Comparison of ENCODE assay signal across 11 mouse cellular contexts in genomic region chr11:29549425-29549778, GRCm38 (mm10). TPM values are rescaled to one million over a fixed set of nuclear protein-coding genes. Genes with fewer than 3 reads are reported as not detected.
DNase-seq lines count a peak whose midpoint lies in the region; ATAC-seq and TF ChIP-seq lines count a peak whose summit lies in the region.
"Had no signal": no experiment of that assay in that cellular context is flagged by ENCODE, and none has a peak within 500 bp of the region (broad histone marks: within the 10 kb centered on the region; RNA-seq: fewer than 3 reads in every experiment).

No protein-coding gene starts in this region.

- TF ChIP-seq RAD21 in MEL (IDR thresholded peaks at IDR 0.05; ENCODE audit: low read depth, low read length), result no peak; the same call in 1 of the 2 replicates

- peak; percentile 17 for DNase-seq in heart, postnatal 4 days
- peak; percentile 86 for DNase-seq in 416B (ENCODE audit: low read depth)
- peak; percentile 95 for DNase-seq in MEL (ENCODE audit: low read depth, low spot score)
- no peak for DNase-seq in adrenal gland, adult (ENCODE audit: inconsistent age in 2 of 2, low spot score in 1 of 2)
- no peak for DNase-seq in adrenal gland, adult 2 months
- DNase-seq: cerebellum, adult 8-10 months; kidney, postnatal 10 days; right cerebral cortex, postnatal 14 days had no signal

- no peaks in the 10 kb centered on the region for H3K9me3 ChIP-seq in heart, embryonic 12.5 days (replicated peaks)
- H3K9me3 ChIP-seq in MEL (replicated peaks; ENCODE audit: insufficient read depth, low read length), result no peaks in the 10 kb centered on the region
- H3K9me3 ChIP-seq: embryonic facial prominence, embryonic 10.5 days had no signal

- no peak overlapping the region for H3K4me3 ChIP-seq in heart, embryonic 12.5 days
- H3K4me3 ChIP-seq in MEL (ENCODE audit: control insufficient read depth in 1 of 2, insufficient read depth in 1 of 2, low read depth in 2 of 2, low read length in 2 of 2) (peak overlapping the region; percentile 75 to 99; a peak in 3 of 4 replicates), macrophage (ENCODE audit: inconsistent target) (no peak overlapping the region)

- H3K79me2 ChIP-seq in MEL (ENCODE audit: control insufficient read depth, insufficient read depth, low read length, poor library complexity) (peaks cover 26% of the 10 kb centered on the region), macrophage (ENCODE audit: inconsistent target) (peaks cover 25% of the 10 kb centered on the region)

- peak; percentile 50 to 59; a peak in 3 of 4 replicates for TF ChIP-seq EP300 in MEL (IDR thresholded peaks at IDR 0.05; ENCODE audit: low read depth in 1 of 2, low read length in 2 of 2)

- peaks cover 14% of the 10 kb centered on the region for H3K4me1 ChIP-seq in heart, embryonic 12.5 days (replicated peaks)
- peaks cover 4 to 17% of the 10 kb centered on the region in 2 experiments for H3K4me1 ChIP-seq in MEL (ENCODE audit: control insufficient read depth in 1 of 2, insufficient read depth in 2 of 2, low read length in 2 of 2)

- H3K27ac ChIP-seq in heart, embryonic 12.5 days (ENCODE audit: poor library complexity, severe bottlenecking), result no peak overlapping the region
- H3K27ac ChIP-seq in MEL (ENCODE audit: control insufficient read depth, low read depth, low read length) (peak overlapping the region; percentile 92), macrophage (peak overlapping the region; percentile 94)

- TF ChIP-seq POLR2A in MEL (IDR thresholded peaks at IDR 0.05; ENCODE audit: control insufficient read depth in 1 of 2, insufficient read depth in 1 of 2, low read depth in 1 of 2, low read length in 2 of 2, poor library complexity in 1 of 2), result no peak

- no peak overlapping the region for H3K9ac ChIP-seq in heart, embryonic 12.5 days
- H3K9ac ChIP-seq in MEL (ENCODE audit: control insufficient read depth, low read depth, low read length, poor library complexity, severe bottlenecking), result peak overlapping the region; percentile 97

- TF ChIP-seq CTCF in MEL (IDR thresholded peaks at IDR 0.05 in 2 of 3, conservative IDR thresholded peaks at IDR 0.05 in 1 of 3; ENCODE audit: control insufficient read depth in 1 of 3, insufficient read depth in 1 of 3, low read depth in 2 of 3, low read length in 3 of 3, poor library complexity in 1 of 3, severe bottlenecking in 1 of 3), result no peak

- H3K27me3 ChIP-seq in heart, embryonic 12.5 days (replicated peaks), result no peaks in the 10 kb centered on the region
- H3K27me3 ChIP-seq in MEL (ENCODE audit: control insufficient read depth in 1 of 2, insufficient read depth in 2 of 2, low read length in 2 of 2), result no peaks in the 10 kb centered on the region

- H3K4me2 ChIP-seq in heart, embryonic 12.5 days, result no peak overlapping the region

- no peak for ATAC-seq in heart, embryonic 12.5 days (ENCODE audit: insufficient number of reproducible peaks, low FRiP score)

- WGBS in heart, embryonic 12.5 days, result 93% methylated on average over 1 of the region's 1 CpGs
- 0% methylated on average over 1 of the region's 1 CpGs for WGBS in macrophage (ENCODE audit: missing documents)

- peaks cover 22% of the 10 kb centered on the region for H3K36me3 ChIP-seq in heart, embryonic 12.5 days
- H3K36me3 ChIP-seq in MEL (ENCODE audit: control insufficient read depth in 1 of 2, insufficient read depth in 2 of 2, low read length in 2 of 2) (peaks cover 18 to 33% of the 10 kb centered on the region in 2 experiments), macrophage (ENCODE audit: inconsistent target) (peaks cover 12% of the 10 kb centered on the region)

TF ChIP-seq in MEL, 35 proteins besides CTCF, POLR2A, EP300 and RAD21 (continues in another document):
- TF ChIP-seq ELF1 (IDR thresholded peaks at IDR 0.05; ENCODE audit: low read depth, low read length) (no peak; the same call in 1 of the 2 replicates), CHD2 (IDR thresholded peaks at IDR 0.05; ENCODE audit: low read length) (no peak), JUND (IDR thresholded peaks at IDR 0.05; ENCODE audit: low read depth, low read length) (no peak), NRF1 (IDR thresholded peaks at IDR 0.05; ENCODE audit: insufficient read depth, low read depth, low read length, poor library complexity, severe bottlenecking) (no peak), TBP (IDR thresholded peaks at IDR 0.05; ENCODE audit: low read depth, low read length) (peak; percentile 72), MAFK (IDR thresholded peaks at IDR 0.05; ENCODE audit: borderline replicate concordance, low read depth, low read length) (no peak), MAZ (IDR thresholded peaks at IDR 0.05; ENCODE audit: low read depth, low read length) (no peak), SMC3 (IDR thresholded peaks at IDR 0.05; ENCODE audit: low read depth, low read length) (no peak), SIN3A (IDR thresholded peaks at IDR 0.05; ENCODE audit: low read length) (peak; percentile 94), NELFE (IDR thresholded peaks at IDR 0.05; ENCODE audit: low read depth, low read length) (peak; percentile 35; the same call in 1 of the 2 replicates), ETS1 (IDR thresholded peaks at IDR 0.05; ENCODE audit: low read depth, low read length) (peak; percentile 94), HCFC1 (IDR thresholded peaks at IDR 0.05; ENCODE audit: low read depth, low read length) (peak; percentile 75), TAL1 (IDR thresholded peaks at IDR 0.05; ENCODE audit: low read length) (no peak), BHLHE40 (IDR thresholded peaks at IDR 0.05; ENCODE audit: borderline replicate concordance, low read depth, low read length) (no peak), ZMIZ1 (IDR thresholded peaks at IDR 0.05; ENCODE audit: low read depth, low read length) (no peak), RCOR1 (IDR thresholded peaks at IDR 0.05; ENCODE audit: low read depth, low read length) (no peak), POLR2AphosphoS5 (IDR thresholded peaks at IDR 0.05; ENCODE audit: borderline replicate concordance, low read depth, low read length) (no peak)

RNA-seq across cellular contexts. Expression of gene Rps27a, which starts 1.5 kb away (rescaled TPM):
- total RNA-seq in heart, postnatal 4 days (2021), result 100 to 1,000 TPM; 749 to 777 TPM
- 676 and 709 TPM in 2 replicates for polyA plus RNA-seq in heart, embryonic 12.5 days (2016; fragmentation: Nextera tagmentation; extraction: Ambion mirVana)
- 1,978 and 2,403 TPM in 2 replicates for total RNA-seq in MEL (2012; rRNA removed)
- polyA plus RNA-seq in MEL (2012; ENCODE audit: insufficient read depth in 1 of 2, insufficient read length in 2 of 2, low read depth in 1 of 2, low replicate concordance in 2 of 2, missing spikeins in 1 of 2) (1,000 to 10,000 TPM in 1 of 2 experiments, 100 to 1,000 TPM in 1; 560 to 1,339 TPM), macrophage (2018) (595 to 1,446 TPM (median 1,246 TPM) in 3 replicates)
- total RNA-seq in macrophage (2018; cell fraction: chromatin; rRNA removed), result 100 to 1,000 TPM in 20 of 26 experiments, 10 to 100 TPM in 6; 66.2 to 272 (median 126) TPM
- 1,000 to 10,000 TPM in 13 of 26 experiments, 100 to 1,000 TPM in 13; 722 to 1,645 (median 996) TPM for total RNA-seq in macrophage (2018; cell fraction: cytosol; rRNA removed)
- 100 to 1,000 TPM; 146 to 360 (median 243) TPM for total RNA-seq in macrophage (2018; cell fraction: nucleus; rRNA removed)
- 100 to 1,000 TPM; 580 to 927 TPM for total RNA-seq in adrenal gland, adult 2 months (2021)
- 8.1 and 8.9 TPM in 2 replicates for polyA plus RNA-seq in adrenal gland, adult 2 months (2012; rRNA removed)

RNA-seq across cellular contexts. Expression of gene Clhc1, which starts 1.7 kb away (rescaled TPM):
- total RNA-seq in heart, postnatal 4 days (2021), result under 1 TPM in 1 of 2 experiments, not detected in 1; 0.18 TPM
- polyA plus RNA-seq in heart, embryonic 12.5 days (2016; fragmentation: Nextera tagmentation; extraction: Ambion mirVana), result 0.10 and 0.49 TPM in 2 replicates
- total RNA-seq in MEL (2012; rRNA removed), result 0.26 and 0.62 TPM in 2 replicates
- polyA plus RNA-seq in MEL (2012; ENCODE audit: insufficient read depth in 1 of 2, insufficient read length in 2 of 2, low read depth in 1 of 2, low replicate concordance in 2 of 2, missing spikeins in 1 of 2), result under 1 TPM in 1 of 2 experiments, not detected in 1; 0.08 TPM
- 1 to 10 TPM in 21 of 26 experiments, under 1 TPM in 5; 0.42 to 3.3 (median 1.6) TPM for total RNA-seq in macrophage (2018; cell fraction: chromatin; rRNA removed)
- under 1 TPM in 22 of 26 experiments, not detected in 4; 0.07 to 0.55 (median 0.17) TPM for total RNA-seq in macrophage (2018; cell fraction: cytosol; rRNA removed)
- 1 to 10 TPM in 13 of 26 experiments, under 1 TPM in 11, not detected in 2; 0.18 to 5.3 (median 1.0) TPM for total RNA-seq in macrophage (2018; cell fraction: nucleus; rRNA removed)
- 0.13 to 0.42 TPM (median 0.33 TPM) in 3 replicates for polyA plus RNA-seq in macrophage (2018)
- under 1 TPM; 0.17 to 0.40 TPM for total RNA-seq in adrenal gland, adult 2 months (2021)
- polyA plus RNA-seq in adrenal gland, adult 2 months (2012; rRNA removed), result not detected in 2 replicates

RNA-seq across cellular contexts. Expression of gene Mtif2, which starts 23.2 kb away (rescaled TPM):
- 10 to 100 TPM; 43.4 to 49.4 TPM for total RNA-seq in heart, postnatal 4 days (2021)
- polyA plus RNA-seq in heart, embryonic 12.5 days (2016; fragmentation: Nextera tagmentation; extraction: Ambion mirVana), result 39.4 and 40.8 TPM in 2 replicates
- 32.7 and 38.2 TPM in 2 replicates for total RNA-seq in MEL (2012; rRNA removed)
- polyA plus RNA-seq in MEL (2012; ENCODE audit: insufficient read depth in 1 of 2, insufficient read length in 2 of 2, low read depth in 1 of 2, low replicate concordance in 2 of 2, missing spikeins in 1 of 2) (100 to 1,000 TPM in 1 of 2 experiments, 10 to 100 TPM in 1; 22.5 to 161 TPM), macrophage (2018) (21.0 to 31.8 TPM (median 21.2 TPM) in 3 replicates)
- 10 to 100 TPM; 15.8 to 94.2 (median 65.4) TPM for total RNA-seq in macrophage (2018; cell fraction: chromatin; rRNA removed)
- 10 to 100 TPM; 10.5 to 24.6 (median 21.6) TPM for total RNA-seq in macrophage (2018; cell fraction: cytosol; rRNA removed)
- 10 to 100 TPM; 14.1 to 64.9 (median 42.9) TPM for total RNA-seq in macrophage (2018; cell fraction: nucleus; rRNA removed)
- total RNA-seq in adrenal gland, adult 2 months (2021), result 10 to 100 TPM; 29.8 to 49.8 TPM
- 6.4 and 6.9 TPM in 2 replicates for polyA plus RNA-seq in adrenal gland, adult 2 months (2012; rRNA removed)

RNA-seq across cellular contexts. Expression of gene Prorsd1, which starts 34.6 kb away (rescaled TPM):
- total RNA-seq in heart, postnatal 4 days (2021), result 10 to 100 TPM; 14.2 to 17.7 TPM
- 22.9 and 23.5 TPM in 2 replicates for polyA plus RNA-seq in heart, embryonic 12.5 days (2016; fragmentation: Nextera tagmentation; extraction: Ambion mirVana)
- total RNA-seq in MEL (2012; rRNA removed), result 46.9 and 51.7 TPM in 2 replicates
- polyA plus RNA-seq in MEL (2012; ENCODE audit: insufficient read depth in 1 of 2, insufficient read length in 2 of 2, low read depth in 1 of 2, low replicate concordance in 2 of 2, missing spikeins in 1 of 2), result 10 to 100 TPM in 1 of 2 experiments, not detected in 1; 48.7 TPM
- 10 to 100 TPM in 6 of 26 experiments, 1 to 10 TPM in 17, under 1 TPM in 3; 0.69 to 18.7 (median 4.0) TPM for total RNA-seq in macrophage (2018; cell fraction: chromatin; rRNA removed)
- total RNA-seq in macrophage (2018; cell fraction: cytosol; rRNA removed), result 10 to 100 TPM; 12.8 to 41.5 (median 29.2) TPM
- 10 to 100 TPM in 15 of 26 experiments, 1 to 10 TPM in 10, under 1 TPM in 1; 0.79 to 37.5 (median 11.9) TPM for total RNA-seq in macrophage (2018; cell fraction: nucleus; rRNA removed)
- 21.0 to 49.9 TPM (median 28.5 TPM) in 3 replicates for polyA plus RNA-seq in macrophage (2018)
- 10 to 100 TPM; 19.9 to 30.9 TPM for total RNA-seq in adrenal gland, adult 2 months (2021)
- polyA plus RNA-seq in adrenal gland, adult 2 months (2012; rRNA removed), result 0.36 and 0.47 TPM in 2 replicates

Comparison
In these comparisons a context has a peak if more than half of its experiments do, and no peak if none do; other contexts are left out.
1. DNase-seq: peak in heart, postnatal 4 days (single experiment), 416B (single experiment) and MEL (single experiment); none in adrenal gland, adult (0 of 2) and adrenal gland, adult 2 months (single experiment).
2. H3K4me3 ChIP-seq: peak in MEL (2 of 2); none in heart, embryonic 12.5 days (single experiment) and macrophage (single experiment).
3. RNA of gene Rps27a, which starts 1.5 kb away (polyA plus RNA-seq): 560 to 1,339 TPM in MEL, 676 to 709 TPM in heart, embryonic 12.5 days and 595 to 1,446 TPM in macrophage; 8.1 to 8.9 TPM in adrenal gland, adult 2 months; every median in the first group is over 10 times any median in the second.